Mouse (Mus musculus) midbrain, embryonic 15.5 days (tissue): ENCODE data around the gene 2410015M20Rik. TPM values are rescaled to one million over a fixed set of nuclear protein-coding genes. Genes with fewer than 3 reads are reported as not detected.
"Not testable (repeated sequence)": the region's sequence is repeated elsewhere in the genome, so short reads cannot be mapped to it uniquely, and the experiment has no call there.

Experiments
- ATAC-seq: fragments of 200-750 bp; cut with Nextera tagmentation; replicated peaks from 2 replicates; pipeline ENCODE4 v1.8.0; 2017; ENCODE audit warnings: moderate TSS enrichment
- H3K27ac ChIP-seq: fragments of 300-500 bp; sonication (generic); 2 replicates; pipeline ENCODE4 v1.5.1; 2015; ENCODE audit warnings: mild to moderate bottlenecking, inconsistent platforms
- H3K27me3 ChIP-seq: fragments of 300-500 bp; sonication (generic); replicated peaks from 2 replicates; pipeline ENCODE4 v1.6.1; 2015; ENCODE audit warnings: inconsistent platforms
- H3K36me3 ChIP-seq: fragments of 300-500 bp; sonication (generic); replicated peaks from 2 replicates; pipeline ENCODE4 v1.6.1; 2015; ENCODE audit warnings: inconsistent platforms
- H3K4me1 ChIP-seq: fragments of 300-500 bp; sonication (generic); 2 replicates; pipeline ENCODE4 v1.6.1; 2015; ENCODE audit warnings: inconsistent platforms
- H3K4me2 ChIP-seq: fragments of 300-500 bp; sonication (generic); 2 replicates; pipeline ENCODE4 v1.6.1; 2015; ENCODE audit warnings: inconsistent platforms, mild to moderate bottlenecking, moderate library complexity
- H3K4me3 ChIP-seq: fragments of 300-500 bp; sonication (generic); 2 replicates; pipeline ENCODE4 v1.5.1; 2015; ENCODE audit warnings: mild to moderate bottlenecking, inconsistent platforms
- H3K9ac ChIP-seq: fragments of 300-500 bp; sonication (generic); 2 replicates; pipeline ENCODE4 v1.6.1; 2015; ENCODE audit warnings: mild to moderate bottlenecking, inconsistent platforms
- H3K9me3 ChIP-seq: fragments of 300-500 bp; sonication (generic); 2 replicates; pipeline ENCODE4 v1.6.1; 2016; ENCODE audit warnings: inconsistent platforms
- WGBS: fragments of 180-500 bp; shearing (Covaris S2); methylation state at CpG from one replicate; pipeline ENCODE4 v1.1.7; 2015; ENCODE audit warnings: mixed read lengths; 5-methylcytosine and 5-hydroxymethylcytosine counted together
- polyA plus RNA-seq: library from polyadenylated mRNA; unstranded; fragments of >200 nt; fragmentation: Nextera tagmentation; extraction: Ambion mirVana; gene quantifications from 2 replicates; pipeline ENCODE4 v1.2.1, GENCODE M21; 2015

Gene 2410015M20Rik
- polyA plus RNA-seq, 1 experiment from 2014 or later, result 169 TPM

GRCm38 (mm10) chr17:56626754-56627470 lies 17.3 kb upstream of the 2410015M20Rik start, which contains the start of gene Lonp1:
Gene Lonp1 (minus strand): TSS chr17:56626887.
- Histone ChIP-seq H3K4me2 (peak within 1 kb of the TSS; percentile 92), H3K36me3 (peaks cover under 1% of the 10 kb centered on the region; the same call in 1 of the 2 replicates), H3K27me3 (0 out of 2 replicates have a peak, but pooled peaks cover 3% of the 10 kb centered on the region), H3K4me1 (peaks cover 28% of the 10 kb centered on the region), H3K4me3 (peak within 1 kb of the TSS; percentile 78), H3K9me3 (no peaks in the 10 kb centered on the region), H3K27ac (peak within 1 kb of the TSS; percentile 82), H3K9ac (peak within 1 kb of the TSS; percentile 60)
- peak; percentile 93 for ATAC-seq
- under 1% methylated on average over 51 of the region's 51 CpGs for WGBS

GRCm38 (mm10) chr17:56626260-56626659 lies 16.7 kb upstream of the 2410015M20Rik start:
- peak overlapping the region; percentile 78 for H3K4me3 ChIP-seq
- H3K4me2 ChIP-seq, result peak overlapping the region; percentile 92
- peaks cover 28% of the 10 kb centered on the region for H3K4me1 ChIP-seq
- H3K36me3 ChIP-seq, result peaks cover 5% of the 10 kb centered on the region; the same call in 1 of the 2 replicates
- WGBS, result 1% methylated on average over 31 of the region's 32 CpGs
- 0 out of 2 replicates have a peak, but pooled peaks cover 3% of the 10 kb centered on the region for H3K27me3 ChIP-seq
- no peak for ATAC-seq
- H3K27ac ChIP-seq, result peak overlapping the region; percentile 82
- H3K9me3 ChIP-seq, result no peaks in the 10 kb centered on the region
- peak overlapping the region; percentile 60 for H3K9ac ChIP-seq

- H3K36me3 ChIP-seq, result peaks cover 12% of the 10 kb centered on the region; the same call in 1 of the 2 replicates
- no peak for ATAC-seq
- no peaks in the 10 kb centered on the region for H3K9me3 ChIP-seq
- H3K27me3 ChIP-seq, result 0 out of 2 replicates have a peak, but pooled peaks cover 3% of the 10 kb centered on the region
- peaks cover 28% of the 10 kb centered on the region for H3K4me1 ChIP-seq
- WGBS, result 81% methylated on average over 3 of the region's 3 CpGs
- no peak overlapping the region for H3K27ac ChIP-seq
- peak overlapping the region; percentile 92; the same call in 1 of the 2 replicates for H3K4me2 ChIP-seq
- H3K4me3 ChIP-seq, result peak overlapping the region; percentile 78; the same call in 1 of the 2 replicates
- H3K9ac ChIP-seq, result no peak overlapping the region
Measured at GRCm38 (mm10) chr17:56625495-56625894, 15.9 kb upstream of the 2410015M20Rik start.

- Histone ChIP-seq H3K27ac (no peak overlapping the region), H3K36me3 (peaks cover 44% of the 10 kb centered on the region), H3K27me3 (no peaks in the 10 kb centered on the region), H3K4me1 (peaks cover 13% of the 10 kb centered on the region), H3K4me2 (no peak overlapping the region), H3K4me3 (no peak overlapping the region), H3K9ac (no peak overlapping the region), H3K9me3 (no peaks in the 10 kb centered on the region)
- WGBS, result 89% methylated on average over 8 of the region's 8 CpGs
- no peak for ATAC-seq
Measured at GRCm38 (mm10) chr17:56617628-56618027, 8.1 kb upstream of the 2410015M20Rik start.

- no peak overlapping the region for H3K4me2 ChIP-seq
- peaks cover 13% of the 10 kb centered on the region for H3K4me1 ChIP-seq
- H3K4me3 ChIP-seq, result no peak overlapping the region
- ATAC-seq, result no peak
- H3K9ac ChIP-seq, result no peak overlapping the region
- no peaks in the 10 kb centered on the region for H3K9me3 ChIP-seq
- no peak overlapping the region for H3K27ac ChIP-seq
- no peaks in the 10 kb centered on the region for H3K27me3 ChIP-seq
- peaks cover 41% of the 10 kb centered on the region for H3K36me3 ChIP-seq
- WGBS, result 80% methylated on average over 3 of the region's 3 CpGs
Measured at GRCm38 (mm10) chr17:56616725-56617124, 7.2 kb upstream of the 2410015M20Rik start.

GRCm38 (mm10) chr17:56615792-56616191 lies 6.2 kb upstream of the 2410015M20Rik start:
- 88% methylated on average over 4 of the region's 4 CpGs for WGBS
- no peak for ATAC-seq

GRCm38 (mm10) chr17:56615136-56615784 lies 5.7 kb upstream of the 2410015M20Rik start:
- peak overlapping the region; percentile 71; the same call in 1 of the 2 replicates for H3K4me2 ChIP-seq
- H3K36me3 ChIP-seq, result peaks cover 31% of the 10 kb centered on the region

More at GRCm38 (mm10) chr17:56615792-56616191, 6.2 kb upstream of the 2410015M20Rik start:
- H3K36me3 ChIP-seq, result peaks cover 35% of the 10 kb centered on the region
- H3K9ac ChIP-seq, result no peak overlapping the region
- no peak overlapping the region for H3K27ac ChIP-seq
- H3K4me3 ChIP-seq, result no peak overlapping the region
- H3K27me3 ChIP-seq, result no peaks in the 10 kb centered on the region
- H3K9me3 ChIP-seq, result no peaks in the 10 kb centered on the region
- H3K4me1 ChIP-seq, result peaks cover 14% of the 10 kb centered on the region
- H3K4me2 ChIP-seq, result no peak overlapping the region

GRCm38 (mm10) chr17:56614391-56615135 lies 5.0 kb upstream of the 2410015M20Rik start:
- 33% methylated on average over 14 of the region's 14 CpGs for WGBS

More at GRCm38 (mm10) chr17:56615136-56615784, 5.7 kb upstream of the 2410015M20Rik start:
- Histone ChIP-seq H3K9ac (no peak overlapping the region), H3K9me3 (no peaks in the 10 kb centered on the region), H3K4me3 (no peak overlapping the region), H3K27ac (no peak overlapping the region), H3K27me3 (no peaks in the 10 kb centered on the region), H3K4me1 (peaks cover 20% of the 10 kb centered on the region)
- 91% methylated on average over 11 of the region's 11 CpGs for WGBS
- no peak for ATAC-seq

GRCm38 (mm10) chr17:56613893-56614292 lies 4.3 kb upstream of the 2410015M20Rik start:
- WGBS, result under 1% methylated on average over 26 of the region's 26 CpGs
- not testable (repeated sequence) for ATAC-seq, H3K27me3 ChIP-seq, H3K9me3 ChIP-seq
- peak overlapping the region; percentile 71 for H3K4me2 ChIP-seq
- H3K9ac ChIP-seq, result peak overlapping the region; percentile 62
- H3K4me1 ChIP-seq, result peaks cover 26% of the 10 kb centered on the region
- peak overlapping the region; percentile 56 for H3K4me3 ChIP-seq
- H3K27ac ChIP-seq, result peak overlapping the region; percentile 90
- H3K36me3 ChIP-seq, result peaks cover 18% of the 10 kb centered on the region; the same call in 1 of the 2 replicates

More at GRCm38 (mm10) chr17:56614391-56615135, 5.0 kb upstream of the 2410015M20Rik start:
- Histone ChIP-seq H3K36me3 (peaks cover 24% of the 10 kb centered on the region), H3K9ac (peak overlapping the region; percentile 62), H3K27ac (no peak overlapping the region), H3K4me2 (peak overlapping the region; percentile 71), H3K9me3 (no peaks in the 10 kb centered on the region), H3K27me3 (no peaks in the 10 kb centered on the region), H3K4me3 (peak overlapping the region; percentile 56), H3K4me1 (peaks cover 22% of the 10 kb centered on the region)
- no peak for ATAC-seq

GRCm38 (mm10) chr17:56613236-56613844 lies 3.8 kb upstream of the 2410015M20Rik start, which contains the start of gene Rpl36:
Gene Rpl36 (plus strand): TSS chr17:56613416.
- H3K9me3 ChIP-seq, result no peaks in the 10 kb centered on the region
- peak within 1 kb of the TSS; percentile 71 for H3K4me2 ChIP-seq
- peak within 1 kb of the TSS; percentile 56 for H3K4me3 ChIP-seq
- H3K27me3 ChIP-seq, result no peaks in the 10 kb centered on the region
- peaks cover 31% of the 10 kb centered on the region for H3K4me1 ChIP-seq
- peaks cover 12% of the 10 kb centered on the region; the same call in 1 of the 2 replicates for H3K36me3 ChIP-seq
- peak within 1 kb of the TSS; percentile 62 for H3K9ac ChIP-seq
- ATAC-seq, result peak; percentile 55
- H3K27ac ChIP-seq, result peak within 1 kb of the TSS; percentile 90
- under 1% methylated on average over 52 of the region's 52 CpGs for WGBS

GRCm38 (mm10) chr17:56612565-56612939 lies 3.0 kb upstream of the 2410015M20Rik start:
- not testable (repeated sequence) for H3K36me3 ChIP-seq, ATAC-seq, H3K9ac ChIP-seq, H3K27me3 ChIP-seq, H3K9me3 ChIP-seq, H3K4me2 ChIP-seq, H3K27ac ChIP-seq, H3K4me3 ChIP-seq
- peaks cover 37% of the 10 kb centered on the region for H3K4me1 ChIP-seq
- WGBS, result 78% methylated on average over 10 of the region's 10 CpGs
